Mouse (Mus musculus) c-Kit-negative CD71-positive TER-119-positive erythroid progenitor cells, embryonic 14.5 days (primary cell): ENCODE results near the gene Osbpl2.
A peak's percentile ranks its signal among the peaks of the same experiment; 100 is the strongest.

ENCODE experiments used
- DNase-seq: peaks from one replicate; pipeline ENCODE4 v3.0.0-alpha.2; 2013; ENCODE audit warnings: low read depth, low spot score

The Osbpl2 gene

GRCm38 (mm10) chr2:180118661-180119438 lies at the start of gene Osbpl2:
Osbpl2 (plus strand) TSS chr2:180119306.
- DNase-seq, result peak; percentile 95

GRCm38 (mm10) chr2:180069770-180070480 lies 49.2 kb upstream of the Osbpl2 start:
- DNase-seq, result no peak

DNA sequence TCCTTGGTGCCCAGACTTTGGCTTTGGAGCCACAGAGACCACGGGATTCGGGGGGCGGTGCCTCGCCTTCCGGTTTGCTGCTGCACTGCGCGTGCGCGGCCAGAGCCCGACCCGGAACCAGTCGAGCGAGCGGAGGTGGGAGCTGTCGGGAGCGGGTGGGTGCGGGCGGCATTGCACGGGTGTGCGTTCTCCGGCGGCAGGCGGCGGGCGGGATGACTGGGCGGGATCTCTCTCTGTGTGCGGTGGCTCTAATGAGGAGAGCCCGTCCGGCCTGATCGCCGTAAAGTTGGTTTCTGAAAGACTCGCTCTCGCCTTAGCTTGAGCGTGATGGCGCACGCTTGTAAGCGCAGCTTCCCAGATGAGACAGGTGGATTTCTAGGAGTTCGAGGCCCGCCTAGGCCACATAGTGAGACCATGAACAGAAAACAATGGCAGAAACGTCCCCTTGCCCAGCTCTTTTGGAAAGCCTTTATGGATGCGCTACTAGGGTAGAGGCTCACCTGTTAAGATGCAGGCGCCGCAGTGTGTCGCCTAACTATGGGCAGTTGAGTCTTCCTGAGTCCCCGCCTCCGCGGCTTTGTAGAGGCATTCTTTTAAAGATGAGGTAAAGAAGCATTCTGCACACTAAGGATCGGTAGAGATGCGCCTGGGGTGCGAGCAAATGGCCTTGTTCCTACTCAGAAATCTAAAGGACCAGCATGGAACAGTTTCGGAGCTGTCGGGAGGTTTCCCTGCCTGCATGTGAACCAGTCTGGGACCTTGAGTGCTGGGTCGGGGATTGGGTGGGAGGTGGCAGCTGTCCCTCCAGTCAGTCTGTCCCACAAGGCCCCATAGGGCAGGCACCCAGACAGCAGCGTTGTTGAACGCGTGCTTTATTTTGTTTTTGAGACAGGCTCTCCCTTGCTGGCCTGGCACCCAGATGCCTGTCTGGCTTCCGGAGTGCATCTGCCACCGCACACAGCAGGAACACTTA lies 48.3 kb upstream of the Osbpl2 start, which contains the start of gene Mtg2:
TSS of gene Mtg2 (plus strand) at position 108 of the 973 bp plus-strand sequence.
- peak; percentile 81 for DNase-seq

GRCm38 (mm10) chr2:180071671-180072070 lies 47.4 kb upstream of the Osbpl2 start:
- no peak for DNase-seq

DNA sequence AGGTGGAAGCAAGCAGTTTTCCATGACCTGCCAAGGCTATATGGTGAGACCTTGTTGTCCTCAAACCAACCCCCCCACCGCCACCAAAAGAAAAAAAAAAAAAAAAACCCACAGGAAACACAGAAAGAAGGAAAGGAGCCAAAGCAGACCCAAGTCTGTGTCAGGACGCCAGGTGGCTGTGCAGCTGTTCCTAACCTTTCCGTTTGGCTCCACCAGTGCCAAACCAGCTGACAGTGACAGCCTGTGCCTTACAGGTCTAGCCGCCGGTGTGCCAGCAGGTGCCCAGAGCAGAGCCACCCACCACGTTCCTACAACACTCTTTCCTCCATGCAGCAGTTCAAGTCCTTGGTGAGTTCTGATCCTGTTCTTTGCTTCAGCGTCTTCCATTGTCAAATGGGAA lies 46.2 kb upstream of the Osbpl2 start:
- no peak for DNase-seq

DNA sequence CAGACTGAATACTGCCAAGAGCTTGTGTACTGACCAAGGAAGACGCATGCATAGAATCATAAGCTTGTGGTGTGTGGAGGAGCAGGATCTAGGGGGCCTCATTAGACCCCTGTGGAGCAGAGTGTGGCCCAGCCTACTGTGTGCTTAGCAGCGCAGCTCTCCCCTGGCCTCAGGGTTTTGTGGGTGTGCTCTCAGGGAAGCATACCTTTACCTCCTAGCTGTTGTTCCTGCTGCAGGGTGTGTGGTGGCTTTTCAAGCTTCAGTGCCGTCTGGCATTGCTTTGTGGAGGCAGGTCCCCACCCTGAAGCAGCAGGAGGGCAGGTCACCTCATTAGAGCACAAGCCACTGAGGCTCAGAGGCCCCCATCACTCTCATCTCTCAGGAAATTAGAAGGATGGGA lies 41.5 kb upstream of the Osbpl2 start:
- no peak for DNase-seq

DNA sequence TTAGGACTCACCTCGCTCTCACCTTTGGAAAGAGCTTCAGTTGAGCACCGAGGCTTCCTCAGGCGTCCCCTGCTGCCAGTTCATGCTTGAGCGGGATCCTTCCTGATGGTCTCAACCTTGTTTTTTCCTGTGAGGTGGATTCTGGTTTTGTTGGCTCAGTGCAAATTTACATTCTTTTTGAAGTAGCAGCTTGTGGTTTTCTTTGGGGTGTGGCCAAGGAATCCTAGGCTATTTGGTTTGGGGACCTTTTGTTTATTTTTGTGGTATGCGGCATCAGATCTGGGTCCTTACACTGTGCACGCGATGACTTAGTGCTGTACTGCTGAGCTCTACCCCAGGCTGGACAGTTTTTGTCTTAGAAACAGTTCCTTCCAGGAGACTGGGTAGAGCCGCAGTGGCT lies 38.4 kb upstream of the Osbpl2 start:
- DNase-seq, result no peak

DNA sequence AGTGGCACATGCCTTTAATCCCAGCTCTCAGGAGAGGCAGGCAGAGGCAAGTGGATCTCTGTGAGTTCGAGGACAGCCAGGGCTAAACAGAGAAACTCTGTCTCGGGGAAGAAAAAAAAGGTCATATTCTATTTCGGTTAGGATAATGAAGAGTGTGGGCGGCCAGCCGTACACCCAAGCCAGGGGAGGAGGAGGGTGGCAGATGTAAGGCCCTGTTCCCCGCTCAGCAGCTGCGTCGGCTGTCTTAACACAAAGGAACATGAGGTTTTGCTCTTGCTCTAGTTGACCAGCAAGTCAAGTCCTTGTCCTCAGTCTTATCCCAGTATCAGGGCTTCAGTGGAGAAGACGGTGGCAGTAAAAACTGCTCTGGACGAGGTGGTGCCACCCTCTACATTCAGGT lies 36.0 kb upstream of the Osbpl2 start:
- DNase-seq, result no peak

DNA sequence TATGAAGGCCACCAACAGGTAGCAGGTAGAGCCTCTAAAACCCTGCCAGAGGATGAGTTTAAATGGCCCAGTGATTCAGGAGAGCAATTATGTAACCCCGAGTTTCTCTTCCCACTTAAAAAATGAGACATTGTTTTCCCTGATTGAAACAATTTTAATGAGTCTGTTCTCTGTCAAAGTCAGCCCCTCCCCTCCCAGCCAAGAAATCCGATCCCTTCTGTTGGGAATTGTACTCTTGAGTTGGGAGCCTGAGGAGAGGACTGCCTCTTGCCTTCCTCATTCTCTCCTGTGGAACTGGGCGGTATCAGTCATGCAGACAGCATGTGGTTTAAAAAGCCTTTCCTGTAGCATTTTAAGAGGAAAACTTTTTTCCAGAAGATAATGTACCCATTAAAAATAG lies 34.5 kb upstream of the Osbpl2 start:
- no peak for DNase-seq

- DNase-seq, result no peak
Measured at GRCm38 (mm10) chr2:180085926-180086636, 33.0 kb upstream of the Osbpl2 start.

- no peak for DNase-seq
Measured at GRCm38 (mm10) chr2:180086637-180087027, 32.5 kb upstream of the Osbpl2 start.

DNA sequence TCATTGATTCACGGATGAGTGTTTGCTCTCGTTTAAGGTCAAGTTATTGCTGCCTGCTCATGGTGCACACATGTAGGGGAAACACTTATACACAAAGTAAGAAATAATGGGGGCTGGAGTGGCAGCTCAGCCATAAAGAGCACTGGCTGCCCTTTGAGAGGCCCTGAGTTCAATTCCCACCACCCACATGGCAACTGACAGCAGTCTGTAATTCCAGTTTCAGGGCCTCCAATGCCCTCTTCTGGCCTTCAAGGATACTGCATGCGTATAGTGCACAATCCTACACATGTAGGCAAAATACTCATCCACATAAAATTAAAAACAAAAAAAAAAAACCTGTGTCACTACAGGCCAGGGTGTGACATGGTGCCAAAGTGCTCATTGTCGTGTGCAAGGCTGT lies 31.6 kb upstream of the Osbpl2 start:
- no peak for DNase-seq

DNA sequence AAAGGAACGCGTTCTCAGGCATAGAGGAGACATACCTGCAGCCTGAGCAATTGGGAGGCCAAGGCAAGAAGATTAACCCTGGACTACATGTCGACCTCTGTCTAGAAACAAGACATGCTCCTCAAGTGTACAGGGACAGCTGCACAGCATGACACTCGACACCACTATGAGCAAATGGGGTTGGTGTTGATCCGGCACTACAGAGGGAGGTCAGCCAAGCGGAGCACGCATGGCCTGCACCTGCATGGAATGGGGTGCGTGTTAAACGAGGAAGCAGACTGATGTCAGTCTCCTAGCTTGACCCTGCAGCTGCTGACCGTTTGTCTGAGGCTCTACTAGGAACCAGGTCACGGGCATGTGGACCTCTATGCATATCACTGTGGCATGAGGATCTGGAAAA lies 28.8 kb upstream of the Osbpl2 start:
- DNase-seq, result no peak

- DNase-seq, result no peak
Measured at GRCm38 (mm10) chr2:180095711-180096110, 23.4 kb upstream of the Osbpl2 start.

GRCm38 (mm10) chr2:180097585-180097984 lies 21.5 kb upstream of the Osbpl2 start:
- no peak for DNase-seq

- no peak for DNase-seq
Measured at GRCm38 (mm10) chr2:180098167-180098566, 20.9 kb upstream of the Osbpl2 start.

GRCm38 (mm10) chr2:180099529-180099928 lies 19.6 kb upstream of the Osbpl2 start:
- DNase-seq, result no peak

GRCm38 (mm10) chr2:180103151-180103977 lies 15.7 kb upstream of the Osbpl2 start:
- DNase-seq, result no peak

DNA sequence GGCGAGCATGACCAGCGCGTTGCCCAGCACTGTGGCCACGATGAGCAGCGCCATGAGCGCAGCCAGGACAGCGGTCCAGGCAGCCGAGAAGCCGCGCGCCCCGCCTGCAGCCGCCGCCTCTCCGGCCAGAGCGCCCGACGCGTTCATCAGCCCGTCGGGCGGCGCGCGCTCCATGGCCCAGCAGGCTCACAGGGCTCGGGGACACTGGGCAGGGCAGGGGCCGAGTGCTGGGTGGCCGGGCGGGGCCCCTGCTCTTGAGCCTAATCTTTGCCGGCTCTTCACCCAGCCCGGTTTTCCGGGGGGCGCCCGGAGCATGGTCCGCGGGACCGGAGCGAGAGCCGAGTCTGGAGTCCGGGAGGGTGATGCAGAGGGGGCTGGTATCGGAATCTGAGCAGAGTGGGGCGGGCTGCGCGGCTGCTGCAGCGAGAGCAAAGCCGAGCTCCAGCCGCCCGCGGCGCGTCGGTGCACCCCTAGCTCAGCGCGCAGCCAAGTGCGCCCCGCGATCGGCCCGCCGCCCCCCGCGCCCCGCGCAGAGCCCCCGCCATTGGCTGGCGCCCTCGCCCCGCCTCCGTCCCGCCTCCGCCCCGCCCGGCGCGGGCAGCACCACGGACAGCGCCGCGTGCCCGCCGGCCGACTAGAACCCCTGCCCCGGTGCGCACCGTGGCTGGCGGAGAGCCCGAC lies 15.0 kb upstream of the Osbpl2 start, which contains the start of gene Hrh3:
TSS of gene Hrh3 (minus strand) at position 511 of the 681 bp plus-strand sequence.
- no peak for DNase-seq
